Mouse (Mus musculus): ENCODE measurements around the gene Dgke. TPM values are rescaled to one million over a fixed set of nuclear protein-coding genes. Genes with fewer than 3 reads are reported as not detected.

Gene Dgke
- polyA plus RNA-seq, 1 experiment: 3.9 TPM

DNA sequence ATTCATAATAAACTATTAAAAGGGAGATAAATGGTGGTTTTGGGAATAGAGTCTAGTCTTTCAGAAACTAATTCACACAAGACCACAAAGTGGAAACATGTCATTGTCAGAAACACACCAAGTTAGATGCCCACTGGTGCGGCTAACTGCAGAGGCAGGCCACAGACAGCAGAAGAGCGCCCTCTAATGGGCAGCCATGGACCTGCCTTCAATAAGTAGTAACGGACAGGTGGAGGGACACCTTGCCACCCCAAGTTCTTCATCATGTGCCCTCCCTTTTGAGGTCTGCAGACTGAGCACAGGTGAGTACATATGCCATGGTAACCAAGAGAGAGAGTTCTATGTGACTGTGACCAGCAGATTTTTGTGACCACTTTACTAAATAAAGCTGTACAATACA is 27.3 kb downstream of the Dgke start:
- 23% methylated on average over 3 of the region's 3 CpGs for WGBS
- no peak overlapping the region for H3K4me3 ChIP-seq (ENCODE audit: extremely low read depth, insufficient read depth, insufficient read length)
- no peaks in the 10 kb centered on the region for H3K27me3 ChIP-seq (ENCODE audit: control insufficient read depth, insufficient read depth, low read length)
- H3K27ac ChIP-seq (ENCODE audit: insufficient read depth, low read length): no peak overlapping the region
- peaks cover 21% of the 10 kb centered on the region for H3K36me3 ChIP-seq (ENCODE audit: control insufficient read depth, insufficient read depth, low read length)
- H3K4me1 ChIP-seq (ENCODE audit: control insufficient read depth, insufficient read depth, insufficient read length): no peaks in the 10 kb centered on the region
- peak; percentile 52 to 76 for DNase-seq (ENCODE audit: low read depth in 1 of 2, low spot score in 2 of 2)
- TF ChIP-seq POLR2A (IDR thresholded peaks at IDR 0.05; ENCODE audit: low read depth, low read length): no peak
- TF ChIP-seq CTCF (IDR thresholded peaks at IDR 0.05; ENCODE audit: extremely low read depth, insufficient read depth, insufficient read length, insufficient replicate concordance): peak; percentile 94

DNA sequence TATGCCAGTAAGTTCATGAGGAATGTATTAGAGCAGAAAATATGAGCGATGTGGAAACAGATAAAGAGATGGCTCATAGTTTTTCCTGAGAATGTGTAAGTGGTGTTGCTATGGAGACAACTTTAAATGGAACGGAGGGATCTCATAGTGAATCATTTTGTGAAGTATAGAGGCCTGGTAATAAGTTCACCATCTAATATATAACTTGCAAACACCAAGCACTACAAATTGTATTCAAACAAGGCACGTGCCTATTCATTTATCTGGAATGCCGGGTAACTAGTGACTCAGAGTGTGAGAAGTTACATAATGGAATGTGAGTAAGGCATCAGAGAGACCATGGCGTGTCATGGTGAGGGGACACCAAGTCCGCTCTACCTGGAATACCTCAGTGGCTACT is 28.2 kb downstream of the Dgke start:
- H3K36me3 ChIP-seq (ENCODE audit: control insufficient read depth, insufficient read depth, low read length): peaks cover 16% of the 10 kb centered on the region
- H3K27ac ChIP-seq (ENCODE audit: insufficient read depth, low read length): no peak overlapping the region
- 96% methylated on average over 6 of the region's 6 CpGs for WGBS
- no peaks in the 10 kb centered on the region for H3K4me1 ChIP-seq (ENCODE audit: control insufficient read depth, insufficient read depth, insufficient read length)
- H3K4me3 ChIP-seq (ENCODE audit: extremely low read depth, insufficient read depth, insufficient read length): no peak overlapping the region
- no peak for TF ChIP-seq CTCF (IDR thresholded peaks at IDR 0.05; ENCODE audit: extremely low read depth, insufficient read depth, insufficient read length, insufficient replicate concordance)
- TF ChIP-seq POLR2A (IDR thresholded peaks at IDR 0.05; ENCODE audit: low read depth, low read length): no peak
- no peak for DNase-seq (ENCODE audit: low read depth in 1 of 2, low spot score in 2 of 2)
- no peaks in the 10 kb centered on the region for H3K27me3 ChIP-seq (ENCODE audit: control insufficient read depth, insufficient read depth, low read length)

DNA sequence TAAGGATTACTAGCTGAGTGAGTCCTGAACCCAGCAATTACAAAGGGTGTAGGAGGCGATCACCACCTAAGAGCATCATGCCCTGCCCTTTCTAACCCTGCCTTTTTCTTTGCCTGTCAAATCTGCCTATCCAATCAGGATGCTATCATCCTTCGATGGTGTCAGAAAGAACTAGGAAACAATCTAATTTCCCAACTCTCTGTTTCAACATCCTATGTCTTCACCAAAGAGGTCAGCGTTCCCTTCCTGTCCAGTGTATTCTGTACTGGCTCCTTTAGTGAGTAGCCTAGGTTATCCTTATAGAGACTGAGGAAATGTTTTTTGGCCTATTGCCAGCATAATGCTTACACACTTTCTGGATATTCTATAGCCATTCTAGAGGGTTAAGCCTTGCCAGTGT is 31.1 kb downstream of the Dgke start:
- H3K4me3 ChIP-seq (ENCODE audit: extremely low read depth, insufficient read depth, insufficient read length): no peak overlapping the region
- no peaks in the 10 kb centered on the region for H3K4me1 ChIP-seq (ENCODE audit: control insufficient read depth, insufficient read depth, insufficient read length)
- DNase-seq (ENCODE audit: low read depth in 1 of 2, low spot score in 2 of 2): no peak
- no peaks in the 10 kb centered on the region for H3K27me3 ChIP-seq (ENCODE audit: control insufficient read depth, insufficient read depth, low read length)
- no peak overlapping the region for H3K27ac ChIP-seq (ENCODE audit: insufficient read depth, low read length)
- TF ChIP-seq CTCF (IDR thresholded peaks at IDR 0.05; ENCODE audit: extremely low read depth, insufficient read depth, insufficient read length, insufficient replicate concordance): no peak
- TF ChIP-seq POLR2A (IDR thresholded peaks at IDR 0.05; ENCODE audit: low read depth, low read length): no peak
- 89% methylated on average over 3 of the region's 3 CpGs for WGBS
- peaks cover 9% of the 10 kb centered on the region for H3K36me3 ChIP-seq (ENCODE audit: control insufficient read depth, insufficient read depth, low read length)

DNA sequence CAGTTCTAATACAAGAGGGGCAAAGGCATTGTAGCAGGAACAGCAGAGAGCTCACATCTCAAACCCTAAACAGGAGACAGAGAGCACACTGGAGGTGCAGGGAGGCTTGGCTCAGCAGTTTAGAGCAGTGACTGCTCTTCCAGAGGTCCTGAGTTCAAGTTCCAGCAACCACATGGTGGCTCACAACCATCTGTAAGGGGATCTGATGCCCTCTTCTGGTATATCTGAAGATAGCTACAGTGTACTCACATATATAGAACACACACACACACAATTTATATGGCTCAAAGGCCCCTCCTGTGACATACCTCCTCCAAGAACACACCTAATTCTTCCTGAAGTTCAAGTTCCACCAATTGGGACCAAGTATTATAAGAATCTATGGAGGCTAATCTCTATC is 32.1 kb downstream of the Dgke start:
- no peaks in the 10 kb centered on the region for H3K4me1 ChIP-seq (ENCODE audit: control insufficient read depth, insufficient read depth, insufficient read length)
- no peaks in the 10 kb centered on the region for H3K27me3 ChIP-seq (ENCODE audit: control insufficient read depth, insufficient read depth, low read length)
- no peak overlapping the region for H3K4me3 ChIP-seq (ENCODE audit: extremely low read depth, insufficient read depth, insufficient read length)
- DNase-seq (ENCODE audit: low read depth in 1 of 2, low spot score in 2 of 2): no peak
- H3K36me3 ChIP-seq (ENCODE audit: control insufficient read depth, insufficient read depth, low read length): peaks cover 1% of the 10 kb centered on the region; the same call in 1 of the 2 replicates
- TF ChIP-seq CTCF (IDR thresholded peaks at IDR 0.05; ENCODE audit: extremely low read depth, insufficient read depth, insufficient read length, insufficient replicate concordance) (no peak), POLR2A (IDR thresholded peaks at IDR 0.05; ENCODE audit: low read depth, low read length) (no peak)
- H3K27ac ChIP-seq (ENCODE audit: insufficient read depth, low read length): no peak overlapping the region

DNA sequence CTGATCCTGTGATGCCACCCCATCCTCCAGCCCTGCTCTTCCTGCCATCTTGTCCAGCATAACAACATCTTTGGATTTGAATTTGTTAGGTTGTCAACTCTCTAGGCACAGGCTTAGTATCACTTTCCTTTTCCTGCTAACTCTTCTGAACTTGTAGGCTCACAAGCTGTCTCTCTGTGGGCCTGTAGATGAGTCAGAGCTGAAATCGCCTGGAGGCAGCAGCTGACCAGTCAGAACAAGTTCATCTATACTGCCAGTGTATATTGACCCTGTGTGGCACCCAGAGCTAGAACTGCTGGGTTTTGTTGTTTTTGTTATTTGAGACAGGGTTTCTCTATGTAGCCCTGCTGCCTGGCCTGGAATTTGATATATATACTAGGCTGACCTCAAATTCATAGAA is 35.5 kb downstream of the Dgke start:
- Histone ChIP-seq H3K4me3 (ENCODE audit: extremely low read depth, insufficient read depth, insufficient read length) (no peak overlapping the region), H3K27ac (ENCODE audit: insufficient read depth, low read length) (no peak overlapping the region), H3K36me3 (ENCODE audit: control insufficient read depth, insufficient read depth, low read length) (no peaks in the 10 kb centered on the region), H3K27me3 (ENCODE audit: control insufficient read depth, insufficient read depth, low read length) (no peaks in the 10 kb centered on the region), H3K4me1 (ENCODE audit: control insufficient read depth, insufficient read depth, insufficient read length) (peaks cover 17% of the 10 kb centered on the region; the same call in 1 of the 2 replicates)
- TF ChIP-seq CTCF (IDR thresholded peaks at IDR 0.05; ENCODE audit: extremely low read depth, insufficient read depth, insufficient read length, insufficient replicate concordance): no peak
- no peak for TF ChIP-seq POLR2A (IDR thresholded peaks at IDR 0.05; ENCODE audit: low read depth, low read length)
- 79% methylated on average over 1 of the region's 1 CpGs for WGBS
- no peak for DNase-seq (ENCODE audit: low read depth in 1 of 2, low spot score in 2 of 2)

DNA sequence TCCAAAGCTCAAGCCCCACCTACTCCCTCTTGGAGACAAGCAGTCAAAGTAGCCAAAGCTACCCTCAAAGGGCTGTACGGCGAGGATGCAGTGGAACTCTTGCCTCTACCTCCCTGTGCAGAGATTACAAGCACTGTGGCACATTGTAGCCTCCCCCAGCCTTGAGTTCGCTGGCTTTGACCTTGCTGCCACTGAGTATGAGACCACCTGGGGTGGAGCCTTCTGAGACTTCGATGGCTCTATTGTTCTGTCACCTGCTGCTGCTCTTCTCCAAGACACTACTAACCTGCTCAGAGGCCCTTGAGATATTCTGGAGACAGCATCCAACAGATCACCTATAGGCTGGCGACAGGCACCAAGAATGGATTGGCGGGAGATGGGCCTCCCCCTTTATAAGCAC is 36.1 kb downstream of the Dgke start:
- peaks cover 22% of the 10 kb centered on the region; the same call in 1 of the 2 replicates for H3K4me1 ChIP-seq (ENCODE audit: control insufficient read depth, insufficient read depth, insufficient read length)
- no peak overlapping the region for H3K27ac ChIP-seq (ENCODE audit: insufficient read depth, low read length)
- WGBS: 90% methylated on average over 6 of the region's 6 CpGs
- no peaks in the 10 kb centered on the region for H3K36me3 ChIP-seq (ENCODE audit: control insufficient read depth, insufficient read depth, low read length)
- DNase-seq (ENCODE audit: low read depth in 1 of 2, low spot score in 2 of 2): no peak
- H3K27me3 ChIP-seq (ENCODE audit: control insufficient read depth, insufficient read depth, low read length): no peaks in the 10 kb centered on the region
- no peak overlapping the region for H3K4me3 ChIP-seq (ENCODE audit: extremely low read depth, insufficient read depth, insufficient read length)
- no peak for TF ChIP-seq POLR2A (IDR thresholded peaks at IDR 0.05; ENCODE audit: low read depth, low read length)
- TF ChIP-seq CTCF (IDR thresholded peaks at IDR 0.05; ENCODE audit: extremely low read depth, insufficient read depth, insufficient read length, insufficient replicate concordance): no peak

DNA sequence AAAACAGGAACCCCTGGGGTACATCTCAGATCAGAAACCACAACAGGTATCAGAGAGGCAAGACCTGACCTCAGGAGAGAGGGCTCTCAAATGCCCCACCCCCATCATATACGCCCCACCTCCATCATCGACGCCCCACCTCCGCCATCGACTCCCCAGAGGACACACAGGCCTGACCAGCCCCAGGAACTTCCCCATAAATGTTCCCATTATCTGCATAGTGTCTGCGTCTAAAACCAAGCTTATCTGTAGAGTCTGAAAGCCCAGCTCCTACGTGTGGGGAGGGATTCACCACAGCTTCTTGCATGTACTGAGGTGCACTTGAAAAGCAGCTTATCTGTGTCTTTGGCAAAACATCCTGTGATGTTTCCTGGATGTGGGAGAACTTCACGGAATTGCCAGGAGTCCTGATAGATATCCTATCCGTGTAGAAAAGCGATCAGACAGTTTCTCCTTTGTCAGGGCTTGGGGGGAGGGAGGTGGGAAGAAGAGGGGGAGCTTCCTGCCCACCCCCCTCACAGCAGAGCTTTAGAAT is 37.7 kb downstream of the Dgke start:
- no peaks in the 10 kb centered on the region for H3K27me3 ChIP-seq (ENCODE audit: control insufficient read depth, insufficient read depth, low read length)
- TF ChIP-seq CTCF (IDR thresholded peaks at IDR 0.05; ENCODE audit: extremely low read depth, insufficient read depth, insufficient read length, insufficient replicate concordance) (no peak), POLR2A (IDR thresholded peaks at IDR 0.05; ENCODE audit: low read depth, low read length) (no peak)
- H3K4me1 ChIP-seq (ENCODE audit: control insufficient read depth, insufficient read depth, insufficient read length): peaks cover 26% of the 10 kb centered on the region; the same call in 1 of the 2 replicates
- 20% methylated on average over 10 of the region's 10 CpGs for WGBS
- H3K27ac ChIP-seq (ENCODE audit: insufficient read depth, low read length): peak overlapping the region; percentile 89
- H3K4me3 ChIP-seq (ENCODE audit: extremely low read depth, insufficient read depth, insufficient read length): no peak overlapping the region
- no peaks in the 10 kb centered on the region for H3K36me3 ChIP-seq (ENCODE audit: control insufficient read depth, insufficient read depth, low read length)
- DNase-seq (ENCODE audit: low read depth in 1 of 2, low spot score in 2 of 2): peak; percentile 63 to 86

Measured in spleen, adult 2 months (tissue).